In genomic region chr5:15591577-15591976, GRCm38 (mm10) we compare ENCODE assay signal across 15 mouse cellular contexts. TPM values are rescaled to one million over a fixed set of nuclear protein-coding genes. Genes with fewer than 3 reads are reported as not detected.
DNase-seq lines count a peak whose midpoint lies in the region; ATAC-seq and TF ChIP-seq lines count a peak whose summit lies in the region.
"Not testable (repeated sequence)": the region's sequence is repeated elsewhere in the genome, so short reads cannot be mapped to it uniquely, and the experiment has no call there.
"Had no signal": no experiment of that assay in that cellular context is flagged by ENCODE, and none has a peak within 500 bp of the region (broad histone marks: within the 10 kb centered on the region; RNA-seq: fewer than 3 reads in every experiment).

No protein-coding gene starts in this region.

- H3K9me3 ChIP-seq in embryonic facial prominence, embryonic 12.5 days; forebrain, embryonic 13.5 days (replicated peaks); kidney, embryonic 14.5 days (ENCODE audit: control insufficient read depth, low read length); limb, embryonic 14.5 days (ENCODE audit: control insufficient read depth, low read length): not testable (repeated sequence)
- H3K9me3 ChIP-seq in hindbrain, embryonic 12.5 days (replicated peaks): peaks cover 11% of the 10 kb centered on the region; the same call in 1 of the 2 replicates
- peaks cover 12% of the 10 kb centered on the region; the same call in 1 of the 2 replicates for H3K9me3 ChIP-seq in midbrain, embryonic 12.5 days

- WGBS in embryonic facial prominence, embryonic 12.5 days: 74% methylated on average over 2 of the region's 2 CpGs
- WGBS in forebrain, embryonic 13.5 days: 76% methylated on average over 2 of the region's 2 CpGs
- WGBS in hindbrain, embryonic 12.5 days: 80% methylated on average over 2 of the region's 2 CpGs
- 73% methylated on average over 2 of the region's 2 CpGs for WGBS in kidney, embryonic 14.5 days
- 74% methylated on average over 2 of the region's 2 CpGs for WGBS in limb, embryonic 14.5 days
- WGBS in midbrain, embryonic 12.5 days: 72% methylated on average over 2 of the region's 2 CpGs

- H3K4me1 ChIP-seq in embryonic facial prominence, embryonic 12.5 days; forebrain, embryonic 13.5 days; hindbrain, embryonic 12.5 days; kidney, embryonic 14.5 days (ENCODE audit: control insufficient read depth, insufficient read depth, low read length); limb, embryonic 14.5 days (ENCODE audit: control insufficient read depth, insufficient read depth, low read length); midbrain, embryonic 12.5 days: not testable (repeated sequence)

- not testable (repeated sequence) for H3K36me3 ChIP-seq in embryonic facial prominence, embryonic 12.5 days; forebrain, embryonic 13.5 days (ENCODE audit: poor library complexity, severe bottlenecking); hindbrain, embryonic 12.5 days; kidney, embryonic 14.5 days (ENCODE audit: control insufficient read depth, insufficient read depth, low read length); limb, embryonic 14.5 days (ENCODE audit: control insufficient read depth, insufficient read depth, low read length); midbrain, embryonic 12.5 days

- TF ChIP-seq POLR2A in limb, embryonic 14.5 days (IDR thresholded peaks at IDR 0.05; ENCODE audit: borderline replicate concordance, extremely low read depth, insufficient read depth, insufficient read length): not testable (repeated sequence)

- H3K4me2 ChIP-seq in embryonic facial prominence, embryonic 12.5 days (replicated peaks); forebrain, embryonic 13.5 days; hindbrain, embryonic 12.5 days (replicated peaks); kidney, embryonic 14.5 days (replicated peaks; ENCODE audit: low read depth, low read length); limb, embryonic 14.5 days (replicated peaks; ENCODE audit: low read depth, low read length, severe bottlenecking); midbrain, embryonic 12.5 days (replicated peaks): not testable (repeated sequence)

- ATAC-seq in embryonic facial prominence, embryonic 12.5 days (ENCODE audit: insufficient number of reproducible peaks, insufficient read depth, low FRiP score, low TSS enrichment): peak; percentile 47; the same call in 1 of the 2 replicates
- ATAC-seq in forebrain, embryonic 13.5 days: 0 out of 2 replicates have a peak, but pooled peaks have one; percentile 16
- peak; percentile 58; the same call in 1 of the 2 replicates for ATAC-seq in hindbrain, embryonic 12.5 days (ENCODE audit: low FRiP score)
- ATAC-seq in kidney, embryonic 14.5 days (ENCODE audit: low FRiP score, low TSS enrichment): peak; percentile 62; the same call in 1 of the 2 replicates
- peak; percentile 53; the same call in 1 of the 2 replicates for ATAC-seq in limb, embryonic 14.5 days (ENCODE audit: low FRiP score, low read depth)
- peak; percentile 65; the same call in 1 of the 2 replicates for ATAC-seq in midbrain, embryonic 12.5 days (ENCODE audit: low FRiP score, low read depth)

- H3K4me3 ChIP-seq in embryonic facial prominence, embryonic 12.5 days; forebrain, embryonic 13.5 days; hindbrain, embryonic 12.5 days; kidney, embryonic 14.5 days (ENCODE audit: low read length); limb, embryonic 14.5 days (replicated peaks; ENCODE audit: low read length); midbrain, embryonic 12.5 days: not testable (repeated sequence)

- H3K27me3 ChIP-seq in embryonic facial prominence, embryonic 12.5 days; forebrain, embryonic 13.5 days; hindbrain, embryonic 12.5 days; kidney, embryonic 14.5 days (ENCODE audit: control insufficient read depth, insufficient read depth, low read length); limb, embryonic 14.5 days (ENCODE audit: control insufficient read depth, insufficient read depth, low read length); midbrain, embryonic 12.5 days: not testable (repeated sequence)

- H3K27ac ChIP-seq in embryonic facial prominence, embryonic 12.5 days; forebrain, embryonic 13.5 days; hindbrain, embryonic 12.5 days; kidney, embryonic 14.5 days (ENCODE audit: low read depth, low read length); limb, embryonic 14.5 days (replicated peaks; ENCODE audit: low read depth, low read length); midbrain, embryonic 12.5 days (replicated peaks): not testable (repeated sequence)

- DNase-seq in limb, embryonic 14.5 days (ENCODE audit: low spot score): peak; percentile 1
- peak; percentile 1 for DNase-seq in retina, embryonic 14.5 days (ENCODE audit: low spot score)

- H3K9ac ChIP-seq in embryonic facial prominence, embryonic 12.5 days; forebrain, embryonic 13.5 days; hindbrain, embryonic 12.5 days; kidney, embryonic 14.5 days (ENCODE audit: low read depth, low read length); limb, embryonic 14.5 days (ENCODE audit: low read depth, low read length, severe bottlenecking); midbrain, embryonic 12.5 days (replicated peaks): not testable (repeated sequence)

RNA-seq across cellular contexts. Expression of gene Gm21083, which starts 14.4 kb away (rescaled TPM):
- not detected in 2 replicates for polyA plus RNA-seq in embryonic facial prominence, embryonic 12.5 days (2016; fragmentation: Nextera tagmentation; extraction: Ambion mirVana)
- not detected in 2 replicates for polyA plus RNA-seq in forebrain, embryonic 13.5 days (2015; fragmentation: Nextera tagmentation; extraction: Ambion mirVana)
- not detected in 2 replicates for polyA plus RNA-seq in hindbrain, embryonic 12.5 days (2016; fragmentation: Nextera tagmentation; extraction: Ambion mirVana)
- not detected in 2 replicates for polyA plus RNA-seq in kidney, embryonic 14.5 days (2014; fragmentation: Nextera tagmentation; extraction: Ambion mirVana)
- polyA plus RNA-seq in limb, embryonic 14.5 days (2012; rRNA removed): 0.15 TPM in 1 of 2 replicates, not detected in the other
- polyA plus RNA-seq in limb, embryonic 14.5 days (2014; fragmentation: Nextera tagmentation; extraction: Ambion mirVana): not detected in 2 replicates
- not detected in 2 replicates for polyA plus RNA-seq in midbrain, embryonic 12.5 days (2016; fragmentation: Nextera tagmentation; extraction: Ambion mirVana)
- polyA plus RNA-seq: activated CD4-positive, CD25-positive, alpha-beta regulatory T cell, adult 4 months; cortical plate, adult 2 months; embryonic facial prominence, embryonic 10.5 days; forebrain, embryonic 16.5 days; hindbrain, embryonic 16.5 days; liver, embryonic 13.5 days; lung, embryonic 14.5 days had no signal

RNA-seq across cellular contexts. Expression of gene Speer4d, which starts 27.3 kb away (rescaled TPM):
- polyA plus RNA-seq in embryonic facial prominence, embryonic 12.5 days (2016; fragmentation: Nextera tagmentation; extraction: Ambion mirVana): not detected in 2 replicates
- polyA plus RNA-seq in forebrain, embryonic 13.5 days (2015; fragmentation: Nextera tagmentation; extraction: Ambion mirVana): not detected in 2 replicates
- polyA plus RNA-seq in hindbrain, embryonic 12.5 days (2016; fragmentation: Nextera tagmentation; extraction: Ambion mirVana): not detected in 2 replicates
- polyA plus RNA-seq in kidney, embryonic 14.5 days (2014; fragmentation: Nextera tagmentation; extraction: Ambion mirVana): not detected in 2 replicates
- not detected in 2 replicates for polyA plus RNA-seq in limb, embryonic 14.5 days (2012; rRNA removed)
- polyA plus RNA-seq in limb, embryonic 14.5 days (2014; fragmentation: Nextera tagmentation; extraction: Ambion mirVana): not detected in 2 replicates
- not detected in 2 replicates for polyA plus RNA-seq in midbrain, embryonic 12.5 days (2016; fragmentation: Nextera tagmentation; extraction: Ambion mirVana)
- polyA plus RNA-seq: activated CD4-positive, CD25-positive, alpha-beta regulatory T cell, adult 4 months; cortical plate, adult 2 months; embryonic facial prominence, embryonic 10.5 days; forebrain, embryonic 16.5 days; heart, embryonic 10.5 days; hindbrain, embryonic 16.5 days; liver, embryonic 13.5 days; lung, embryonic 14.5 days had no signal
